Mouse (Mus musculus) CH12.LX (cell line): Measurements from ENCODE around the gene Zw10. TPM values are rescaled to one million over a fixed set of nuclear protein-coding genes. Genes with fewer than 3 reads are reported as not detected.
A peak's percentile ranks its signal among the peaks of the same experiment; 100 is the strongest.

Source experiments
- DNase-seq: peaks from one replicate; pipeline ENCODE4 v3.0.0-alpha.2; 2013; ENCODE audit errors: extremely low read depth
- H3K27ac ChIP-seq: 2 replicates; pipeline ENCODE4 v1.5.1; 2012; ENCODE audit warnings: low read depth, mild to moderate bottlenecking, control low read depth, moderate library complexity; ENCODE audit not compliant: insufficient read depth
- H3K27me3 ChIP-seq: replicated peaks from 2 replicates; pipeline ENCODE3; 2012; ENCODE audit warnings: inconsistent platforms
- H3K36me3 ChIP-seq, 2 experiments: replicated peaks in 1 of 2; 2 replicates each; pipeline versions ENCODE3 to v1.6.1; 2012; ENCODE audit warnings: inconsistent platforms in 1 of 2, low read length in 1 of 2, mild to moderate bottlenecking in 1 of 2, mixed read lengths in 1 of 2, moderate library complexity in 1 of 2; ENCODE audit not compliant: control insufficient read depth in 1 of 2, insufficient read depth in 1 of 2
- H3K4me1 ChIP-seq, 2 experiments: 2 replicates each; pipeline ENCODE4 v1.6.1; 2012; ENCODE audit warnings: inconsistent platforms in 1 of 2, moderate library complexity in 1 of 2; ENCODE audit not compliant: insufficient read depth in 2 of 2, control insufficient read depth in 1 of 2
- H3K4me2 ChIP-seq: 2 replicates; pipeline ENCODE4 v1.6.1; 2012; ENCODE audit warnings: low read depth, mild to moderate bottlenecking, control low read depth; ENCODE audit not compliant: poor library complexity, insufficient read depth, severe bottlenecking
- H3K4me3 ChIP-seq, 3 experiments: fragments of 150-350 bp in 1 of 3; sonication (generic) in 1 of 3; replicated peaks in 1 of 3; 2 replicates each; pipeline versions ENCODE3 to v1.5.1; 2011 to 2012; ENCODE audit warnings: low read depth in 2 of 3, low read length in 2 of 3, mild to moderate bottlenecking in 2 of 3, moderate library complexity in 2 of 3, control low read depth in 1 of 3, improper control_type of control experiment in 1 of 3, inconsistent platforms in 1 of 3, mixed read lengths in 1 of 3; ENCODE audit not compliant: poor library complexity in 1 of 3
- H3K79me2 ChIP-seq: replicated peaks from 2 replicates; pipeline ENCODE4 v1.6.1; 2012; ENCODE audit warnings: mild to moderate bottlenecking, moderate library complexity; ENCODE audit not compliant: control insufficient read depth, poor library complexity, insufficient read depth, severe bottlenecking; ENCODE audit errors: extremely low read depth
- H3K9ac ChIP-seq: 2 replicates; pipeline ENCODE4 v1.6.1; 2012; ENCODE audit warnings: low read depth, mild to moderate bottlenecking, control low read depth, moderate library complexity; ENCODE audit not compliant: insufficient read depth
- H3K9me3 ChIP-seq: replicated peaks from 2 replicates; pipeline ENCODE3; 2012; ENCODE audit warnings: low read length, inconsistent platforms, mixed read lengths
- CTCF ChIP-seq, 2 experiments: IDR thresholded peaks in 1 of 2; conservative IDR thresholded peaks in 1 of 2; 2 replicates each; pipeline ENCODE4 v1.5.1; 2011 to 2012; ENCODE audit warnings: low read depth in 2 of 2, low read length in 2 of 2, improper control_type of control experiment in 1 of 2, inconsistent platforms in 1 of 2, mild to moderate bottlenecking in 1 of 2, moderate library complexity in 1 of 2
- E2F4 ChIP-seq: IDR thresholded peaks from 2 replicates; pipeline ENCODE4 v1.6.1; 2011; ENCODE audit warnings: low read depth, low read length, improper control_type of control experiment; ENCODE audit not compliant: insufficient replicate concordance
- ELF1 ChIP-seq: IDR thresholded peaks from 2 replicates; pipeline ENCODE4 v1.6.1; 2014; ENCODE audit warnings: low read depth, mild to moderate bottlenecking, inconsistent platforms, low read length, improper control_type of control experiment
- EP300 ChIP-seq: IDR thresholded peaks from 2 replicates; pipeline ENCODE4 v1.6.1; 2011; ENCODE audit warnings: low read length, improper control_type of control experiment
- ETS1 ChIP-seq: conservative IDR thresholded peaks from 2 replicates; pipeline ENCODE4 v1.6.1; 2012; ENCODE audit warnings: low read depth, mild to moderate bottlenecking, inconsistent platforms, low read length, improper control_type of control experiment, moderate library complexity
- IRF4 ChIP-seq: IDR thresholded peaks from 2 replicates; pipeline ENCODE4 v1.6.1; 2014; ENCODE audit warnings: low read depth, mild to moderate bottlenecking, inconsistent platforms, low read length, improper control_type of control experiment
- JUND ChIP-seq: conservative IDR thresholded peaks from 2 replicates; pipeline ENCODE4 v1.6.1; 2011; ENCODE audit warnings: low read depth, low read length, improper control_type of control experiment
- MXI1 ChIP-seq: IDR thresholded peaks from 2 replicates; pipeline ENCODE4 v1.6.1; 2011; ENCODE audit warnings: mild to moderate bottlenecking, low read depth, low read length, improper control_type of control experiment
- MYC ChIP-seq: IDR thresholded peaks from 2 replicates; pipeline ENCODE4 v1.6.1; 2011; ENCODE audit warnings: low read depth, mild to moderate bottlenecking, improper control_type of control experiment, low read length
- NELFE ChIP-seq: IDR thresholded peaks from 2 replicates; pipeline ENCODE4 v1.6.1; 2011; ENCODE audit warnings: low read depth, low read length, improper control_type of control experiment
- PAX5 ChIP-seq: IDR thresholded peaks from 2 replicates; pipeline ENCODE4 v1.6.1; 2012; ENCODE audit warnings: low read length, inconsistent platforms, mixed read lengths
- POLR2AphosphoS2 ChIP-seq: IDR thresholded peaks from 2 replicates; pipeline ENCODE4 v1.6.1; 2011; ENCODE audit warnings: low read depth, low read length, improper control_type of control experiment
- RAD21 ChIP-seq: IDR thresholded peaks from 2 replicates; pipeline ENCODE4 v1.6.1; 2011; ENCODE audit warnings: low read depth, mild to moderate bottlenecking, low read length, improper control_type of control experiment, moderate library complexity
- SMC3 ChIP-seq: IDR thresholded peaks from 2 replicates; pipeline ENCODE4 v1.6.1; 2011; ENCODE audit warnings: low read depth, low read length, improper control_type of control experiment
- TBP ChIP-seq: conservative IDR thresholded peaks from 2 replicates; pipeline ENCODE4 v1.6.1; 2011; ENCODE audit warnings: low read depth, low read length, improper control_type of control experiment
- USF1 ChIP-seq: IDR thresholded peaks from 2 replicates; pipeline ENCODE4 v1.6.1; 2014; ENCODE audit warnings: low read depth, mild to moderate bottlenecking, inconsistent platforms, low read length, improper control_type of control experiment
- USF2 ChIP-seq: conservative IDR thresholded peaks from 2 replicates; pipeline ENCODE4 v1.6.1; 2011; ENCODE audit warnings: low read depth, low read length, improper control_type of control experiment
- ZKSCAN1 ChIP-seq: IDR thresholded peaks from 2 replicates; pipeline ENCODE4 v1.6.1; 2012; ENCODE audit warnings: low read depth, inconsistent platforms, low read length, improper control_type of control experiment, borderline replicate concordance
- ZMIZ1 ChIP-seq: IDR thresholded peaks from 2 replicates; pipeline ENCODE4 v1.6.1; 2012; ENCODE audit warnings: low read depth, mild to moderate bottlenecking, inconsistent platforms, low read length, improper control_type of control experiment
- ZNF384 ChIP-seq: IDR thresholded peaks from 2 replicates; pipeline ENCODE4 v1.6.1; 2012; ENCODE audit warnings: low read depth, low read length, improper control_type of control experiment, inconsistent platforms
- dilution Hi-C: fragments of 300-500 bp; cut with MboI; formaldehyde crosslinking; loops from 2 replicates; pipeline ENCODE4 v1.14.3; 2020; ENCODE audit warnings: low sequenced_read_pairs; ENCODE audit not compliant: extremely low pct_unique_long_range_greater_than_20kb, extremely low pct_ligation_motif_present
- in situ Hi-C: fragments of 300-500 bp; cut with MboI; formaldehyde crosslinking; loops from 3 replicates; pipeline ENCODE4 v1.14.3; 2019; ENCODE audit warnings: low sequenced_read_pairs, low pct_ligation_motif_present, low pct_unique_long_range_greater_than_20kb, mixed read lengths
- polyA plus RNA-seq: library from polyadenylated mRNA; unstranded; fragments of >175 nt; gene quantifications from 2 replicates; pipeline ENCODE4 v1.2.1, GENCODE M21; 2012; ENCODE audit warnings: low read depth; ENCODE audit not compliant: insufficient read length
- total RNA-seq, 2 experiments: library from RNA; depleted of rRNA; stranded (reverse); fragments of 300-350 nt in 1 of 2; fragments of >200 nt in 1 of 2; gene quantifications; 2 replicates each; pipeline ENCODE4 v1.2.3; 2012 to 2014

The Zw10 gene
- total and polyA plus RNA-seq, 3 experiments, result 18.3 to 26.2 (median 19.8) TPM

- Histone ChIP-seq H3K79me2 (no peaks in the 10 kb centered on the region), H3K4me2 (no peak within 1 kb of the TSS), H3K36me3 (peaks cover 30 to 56% of the 10 kb centered on the region in 2 experiments), H3K27me3 (no peaks in the 10 kb centered on the region), H3K9ac (no peak within 1 kb of the TSS), H3K27ac (no peak within 1 kb of the TSS), H3K4me1 (peaks cover 0 to 5% of the 10 kb centered on the region in 2 experiments; a peak in 2 of 4 replicates), H3K9me3 (no peaks in the 10 kb centered on the region), H3K4me3 (no peak within 1 kb of the TSS)
- in situ Hi-C loops, result loop anchor here (5.0 kb wide), 1 partner anchor 406 kb away; the partner anchor contains the start of gene Ttc12
- DNase-seq, result no peak
- dilution Hi-C loops, result no loop called here
- TF ChIP-seq ETS1, result no peak
- no peak for TF ChIP-seq SMC3
- TF ChIP-seq E2F4, result no peak
- TF ChIP-seq POLR2AphosphoS2, result no peak
- no peak for TF ChIP-seq ZMIZ1
- TF ChIP-seq EP300, result no peak
- no peak for TF ChIP-seq MXI1
- no peak for TF ChIP-seq PAX5
- no peak for TF ChIP-seq MYC
- no peak for TF ChIP-seq USF2
- TF ChIP-seq IRF4, result no peak
- no peak for TF ChIP-seq ZNF384
- no peak for TF ChIP-seq JUND
- TF ChIP-seq TBP, result no peak
- no peak for TF ChIP-seq ELF1
- no peak for TF ChIP-seq ZKSCAN1
Observed at GRCm38 (mm10) chr9:49081107-49081506, 25.7 kb downstream of the Zw10 start, which contains the start of gene Tmprss5. Gene Tmprss5 (plus strand): TSS chr9:49081260.

DNA sequence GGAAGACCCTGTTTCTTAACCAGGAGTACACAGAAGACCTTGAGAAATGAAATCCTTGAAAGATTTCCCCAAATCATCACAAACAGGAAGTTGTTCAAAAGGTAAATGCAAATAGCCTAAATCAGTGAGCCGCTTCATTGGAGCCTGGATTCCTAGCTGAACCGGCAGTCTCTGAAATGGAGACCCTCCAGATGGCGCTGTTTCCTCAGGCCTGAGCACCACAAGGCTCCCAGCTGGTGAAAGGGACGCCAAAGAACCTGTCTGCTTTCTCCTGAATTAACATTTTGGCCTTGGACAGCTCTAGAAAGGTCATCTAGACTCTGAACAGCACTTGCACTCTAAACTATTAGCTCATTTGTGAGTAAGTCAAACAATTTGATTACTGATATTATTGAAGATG, 26.1 kb downstream of the Zw10 start:
- Histone ChIP-seq H3K4me3 (no peak overlapping the region), H3K9ac (no peak overlapping the region), H3K4me2 (no peak overlapping the region), H3K27ac (no peak overlapping the region), H3K36me3 (peaks cover 30 to 56% of the 10 kb centered on the region in 2 experiments), H3K4me1 (peaks cover 0 to 5% of the 10 kb centered on the region in 2 experiments; a peak in 2 of 4 replicates), H3K79me2 (no peaks in the 10 kb centered on the region), H3K9me3 (no peaks in the 10 kb centered on the region), H3K27me3 (no peaks in the 10 kb centered on the region)
- in situ Hi-C loops (loop anchor here (5.0 kb wide), 1 partner anchor 406 kb away; the partner anchor contains the start of gene Ttc12), dilution Hi-C loops (no loop called here)
- TF ChIP-seq ELF1 (no peak), USF1 (no peak), CTCF (conservative IDR thresholded peaks at IDR 0.05 in 1 of 2, IDR thresholded peaks at IDR 0.05 in 1 of 2; ENCODE audit: low read depth in 2 of 2, low read length in 2 of 2) (peak; percentile 30 to 77), IRF4 (no peak), RAD21 (peak; percentile 76), NELFE (no peak), ZKSCAN1 (no peak), SMC3 (peak; percentile 66), USF2 (no peak)
- DNase-seq, result peak; percentile 52
